Mouse (Mus musculus): ENCODE results near the gene Cfap298. TPM values are rescaled to one million over a fixed set of nuclear protein-coding genes. Genes with fewer than 3 reads are reported as not detected.

Cfap298 gene
- polyA plus RNA-seq, 1 experiment from 2014 or later, result 44.0 TPM

DNA sequence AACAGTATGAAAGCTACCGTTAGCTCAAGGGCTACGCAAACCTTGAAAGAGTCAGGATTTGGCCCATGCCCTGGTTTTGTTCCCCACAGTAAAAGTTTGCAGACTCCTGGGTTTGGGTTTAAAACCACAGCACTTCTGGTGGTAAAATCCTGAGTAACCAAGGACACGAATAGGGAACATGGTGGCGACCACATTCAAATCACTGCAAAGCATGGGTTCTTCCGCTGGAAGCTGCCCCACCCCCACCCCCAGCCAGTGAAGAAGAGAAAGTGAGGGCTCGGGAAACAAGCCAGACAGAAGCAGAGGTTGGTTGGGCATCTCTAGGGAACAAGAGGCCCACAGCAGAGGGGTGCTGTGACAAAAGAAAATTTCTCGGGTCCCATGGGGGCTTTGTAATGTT, 27.7 kb downstream of the Cfap298 start:
- ATAC-seq, result no peak

DNA sequence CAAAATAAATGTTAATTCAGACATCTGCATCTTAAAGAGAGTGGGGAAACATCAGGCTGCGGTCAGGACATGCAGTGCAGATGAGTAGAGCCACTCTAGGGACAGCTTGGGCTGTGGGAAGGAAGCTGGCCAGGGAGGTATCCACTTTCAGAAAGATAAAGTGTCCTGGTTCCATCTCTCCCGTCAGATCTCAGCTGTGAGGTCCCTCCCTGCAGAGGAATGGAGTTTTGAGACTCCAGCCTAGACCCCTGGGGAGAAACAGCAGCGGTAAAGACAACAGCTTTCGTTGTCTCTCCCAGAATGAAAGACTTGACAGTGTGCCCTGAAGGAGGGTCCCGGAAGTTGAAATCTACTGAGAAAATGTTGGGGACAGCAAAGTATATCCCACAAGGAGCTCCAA, 31.6 kb downstream of the Cfap298 start:
- no peaks in the 10 kb centered on the region for H3K36me3 ChIP-seq
- H3K9ac ChIP-seq, result no peak overlapping the region
- no peak overlapping the region for H3K27ac ChIP-seq
- peaks cover 38% of the 10 kb centered on the region for H3K27me3 ChIP-seq (replicated peaks)
- no peaks in the 10 kb centered on the region for H3K4me1 ChIP-seq
- 41% methylated on average over 5 of the region's 5 CpGs for WGBS (ENCODE audit: insufficient replicate concordance)
- ATAC-seq, result no peak
- H3K4me2 ChIP-seq, result no peak overlapping the region
- no peak overlapping the region for H3K4me3 ChIP-seq
- H3K9me3 ChIP-seq (replicated peaks), result no peaks in the 10 kb centered on the region

More for the DNA sequence above, 27.7 kb downstream of the Cfap298 start:
- no peaks in the 10 kb centered on the region for H3K36me3 ChIP-seq
- H3K27me3 ChIP-seq (replicated peaks), result peaks cover 54% of the 10 kb centered on the region
- no peak overlapping the region for H3K4me2 ChIP-seq
- no peaks in the 10 kb centered on the region for H3K4me1 ChIP-seq
- no peak overlapping the region for H3K27ac ChIP-seq
- no peak overlapping the region for H3K4me3 ChIP-seq
- WGBS (ENCODE audit: insufficient replicate concordance), result 41% methylated on average over 7 of the region's 7 CpGs
- no peak overlapping the region for H3K9ac ChIP-seq
- H3K9me3 ChIP-seq (replicated peaks), result no peaks in the 10 kb centered on the region

DNA sequence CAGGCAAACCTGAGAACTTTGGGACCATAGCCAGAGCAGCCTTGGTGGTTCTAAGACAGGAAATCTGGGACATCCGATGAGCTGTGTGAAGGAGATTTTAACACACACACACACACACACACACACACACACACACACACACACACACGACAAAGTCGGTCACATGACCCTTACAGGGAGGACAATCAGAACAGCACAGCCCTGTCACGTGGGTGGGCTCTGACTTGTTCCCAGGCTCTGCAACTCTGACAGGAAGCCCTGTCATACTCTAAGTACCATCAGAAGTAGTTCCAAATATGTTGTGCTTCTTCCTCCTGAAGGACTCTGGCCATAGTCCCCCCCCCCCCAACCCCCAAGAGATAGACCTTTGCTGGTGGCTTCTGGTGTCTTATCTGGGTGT, 33.5 kb downstream of the Cfap298 start:
- Histone ChIP-seq H3K4me2 (no peak overlapping the region), H3K9me3 (replicated peaks) (no peaks in the 10 kb centered on the region), H3K4me3 (no peak overlapping the region), H3K36me3 (no peaks in the 10 kb centered on the region), H3K9ac (no peak overlapping the region), H3K4me1 (no peaks in the 10 kb centered on the region), H3K27me3 (replicated peaks) (peaks cover 30% of the 10 kb centered on the region), H3K27ac (no peak overlapping the region)
- ATAC-seq, result no peak
- 49% methylated on average over 3 of the region's 4 CpGs for WGBS (ENCODE audit: insufficient replicate concordance)

DNA sequence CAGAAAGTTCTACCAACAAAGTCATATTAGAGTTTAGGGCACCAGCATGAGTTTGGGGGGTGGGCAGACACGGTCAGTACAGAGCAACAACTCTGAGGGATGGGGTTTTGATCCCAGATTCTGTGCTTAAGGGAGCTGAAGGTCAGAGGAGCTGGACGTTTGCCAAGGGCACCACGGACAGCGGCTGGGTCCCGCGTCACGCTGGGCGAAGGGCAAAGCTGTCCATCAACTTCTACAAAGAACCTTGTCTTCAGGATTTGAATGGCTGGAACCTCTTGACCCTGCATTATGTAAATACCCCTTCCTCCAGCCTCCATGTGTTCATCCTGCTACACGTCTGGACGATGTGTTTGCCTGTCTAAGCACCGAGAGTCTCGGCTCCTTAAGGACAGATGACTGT, 35.4 kb downstream of the Cfap298 start:
- Histone ChIP-seq H3K4me1 (no peaks in the 10 kb centered on the region), H3K4me2 (no peak overlapping the region), H3K9ac (no peak overlapping the region), H3K27me3 (replicated peaks) (peaks cover 20% of the 10 kb centered on the region), H3K4me3 (no peak overlapping the region), H3K36me3 (no peaks in the 10 kb centered on the region), H3K9me3 (replicated peaks) (no peaks in the 10 kb centered on the region), H3K27ac (no peak overlapping the region)
- WGBS (ENCODE audit: insufficient replicate concordance), result 67% methylated on average over 12 of the region's 12 CpGs
- no peak for ATAC-seq

DNA sequence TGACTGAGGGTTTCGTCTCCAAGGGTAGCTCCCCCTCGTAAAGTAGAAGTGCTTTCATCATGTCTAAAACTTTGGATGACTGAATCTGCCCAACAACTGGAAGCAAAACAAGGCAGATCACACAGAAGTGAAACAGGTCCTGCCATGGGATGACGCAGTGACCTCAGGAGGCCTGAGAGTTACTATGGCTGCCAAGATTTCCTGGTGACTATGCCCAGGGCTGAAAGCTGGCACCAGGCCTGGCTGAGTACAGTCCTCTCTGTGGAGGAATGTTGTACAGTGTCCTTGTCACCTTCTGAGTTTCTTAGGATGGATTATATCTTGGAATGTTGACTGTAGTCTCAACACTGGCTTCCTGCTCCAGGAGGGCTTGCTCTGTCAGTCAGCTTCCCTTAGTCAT, 37.3 kb downstream of the Cfap298 start:
- Histone ChIP-seq H3K9ac (no peak overlapping the region), H3K27ac (no peak overlapping the region), H3K36me3 (no peaks in the 10 kb centered on the region), H3K4me2 (no peak overlapping the region), H3K4me3 (no peak overlapping the region), H3K27me3 (replicated peaks) (peaks cover 15% of the 10 kb centered on the region; the same call in 1 of the 2 replicates), H3K9me3 (replicated peaks) (no peaks in the 10 kb centered on the region), H3K4me1 (no peaks in the 10 kb centered on the region)
- ATAC-seq, result no peak
- WGBS (ENCODE audit: insufficient replicate concordance), result 75% methylated on average over 3 of the region's 3 CpGs

DNA sequence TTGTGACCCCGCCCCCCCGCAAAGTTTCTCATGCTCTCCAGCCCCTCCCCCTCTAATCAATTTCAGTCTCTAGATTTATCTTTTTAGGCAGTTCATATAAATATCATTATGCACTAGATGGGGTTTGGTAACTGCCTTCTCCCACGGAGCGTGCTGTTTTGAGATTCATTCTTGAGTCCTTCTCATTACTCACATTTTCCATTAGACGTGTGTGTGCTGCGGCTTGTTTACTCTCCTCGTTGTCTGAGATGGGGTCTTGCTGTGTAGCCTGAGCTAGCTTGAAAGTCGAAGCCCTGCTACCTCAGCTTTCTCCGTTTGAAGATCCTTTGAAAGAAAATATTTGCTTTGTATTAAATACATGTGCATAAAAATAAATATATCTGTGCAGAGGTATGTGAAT, 41.1 kb downstream of the Cfap298 start:
- Histone ChIP-seq H3K36me3 (no peaks in the 10 kb centered on the region), H3K27ac (no peak overlapping the region), H3K4me2 (no peak overlapping the region), H3K4me1 (no peaks in the 10 kb centered on the region), H3K4me3 (no peak overlapping the region), H3K9me3 (replicated peaks) (no peaks in the 10 kb centered on the region), H3K27me3 (replicated peaks) (peaks cover 17% of the 10 kb centered on the region; the same call in 1 of the 2 replicates), H3K9ac (no peak overlapping the region)
- ATAC-seq, result no peak
- WGBS (ENCODE audit: insufficient replicate concordance), result 47% methylated on average over 9 of the region's 9 CpGs

DNA sequence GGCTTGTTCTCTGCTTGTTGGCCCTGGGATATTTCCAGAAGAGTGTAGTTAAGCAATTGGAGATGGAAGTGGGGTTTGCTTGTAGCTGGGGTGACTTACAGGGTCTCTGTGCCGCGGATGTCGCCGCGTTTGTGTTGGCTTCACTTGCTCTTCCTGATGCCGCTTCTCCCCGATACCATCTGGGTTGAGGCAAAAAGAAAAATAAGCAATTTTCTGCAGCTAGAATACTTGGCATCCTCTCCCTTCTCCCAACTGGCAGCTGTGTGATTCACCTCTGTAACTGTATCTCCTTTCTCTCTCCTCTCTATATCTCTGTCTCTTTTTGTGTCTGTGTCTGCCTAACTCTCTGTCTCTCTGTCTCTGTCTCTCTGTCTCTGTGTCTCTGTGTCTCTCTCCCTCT, 41.9 kb downstream of the Cfap298 start:
- Histone ChIP-seq H3K4me2 (no peak overlapping the region), H3K4me3 (no peak overlapping the region), H3K36me3 (no peaks in the 10 kb centered on the region), H3K27ac (no peak overlapping the region), H3K9me3 (replicated peaks) (peaks cover under 1% of the 10 kb centered on the region), H3K4me1 (no peaks in the 10 kb centered on the region), H3K27me3 (replicated peaks) (peaks cover 17% of the 10 kb centered on the region; the same call in 1 of the 2 replicates), H3K9ac (no peak overlapping the region)
- WGBS (ENCODE audit: insufficient replicate concordance), result 69% methylated on average over 7 of the region's 7 CpGs
- ATAC-seq, result no peak

DNA sequence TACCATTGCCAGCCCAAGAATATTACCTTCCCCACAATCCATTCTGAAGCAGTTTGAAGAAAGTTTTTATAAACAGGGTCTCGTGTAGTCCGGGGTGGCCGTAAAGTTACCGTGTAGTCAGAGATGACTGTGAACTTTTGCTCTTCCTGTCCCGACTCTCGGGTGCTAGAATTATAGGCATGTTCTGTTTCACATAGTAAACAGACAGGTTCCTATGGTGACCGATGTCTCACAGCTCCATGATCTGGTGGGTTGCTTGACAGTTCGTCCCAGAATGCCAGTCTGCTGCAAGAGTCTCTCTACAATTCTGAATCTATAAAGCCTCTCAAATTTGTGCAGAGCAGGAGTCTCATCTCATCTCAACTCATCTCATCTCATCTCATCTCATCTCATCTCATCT, 42.8 kb downstream of the Cfap298 start:
- Histone ChIP-seq H3K4me2 (no peak overlapping the region), H3K27me3 (replicated peaks) (peaks cover 17% of the 10 kb centered on the region; the same call in 1 of the 2 replicates), H3K9me3 (replicated peaks) (peaks cover 5% of the 10 kb centered on the region), H3K36me3 (no peaks in the 10 kb centered on the region), H3K9ac (no peak overlapping the region), H3K27ac (no peak overlapping the region), H3K4me3 (no peak overlapping the region), H3K4me1 (no peaks in the 10 kb centered on the region)
- 55% methylated on average over 8 of the region's 8 CpGs for WGBS (ENCODE audit: insufficient replicate concordance)
- ATAC-seq, result no peak

DNA sequence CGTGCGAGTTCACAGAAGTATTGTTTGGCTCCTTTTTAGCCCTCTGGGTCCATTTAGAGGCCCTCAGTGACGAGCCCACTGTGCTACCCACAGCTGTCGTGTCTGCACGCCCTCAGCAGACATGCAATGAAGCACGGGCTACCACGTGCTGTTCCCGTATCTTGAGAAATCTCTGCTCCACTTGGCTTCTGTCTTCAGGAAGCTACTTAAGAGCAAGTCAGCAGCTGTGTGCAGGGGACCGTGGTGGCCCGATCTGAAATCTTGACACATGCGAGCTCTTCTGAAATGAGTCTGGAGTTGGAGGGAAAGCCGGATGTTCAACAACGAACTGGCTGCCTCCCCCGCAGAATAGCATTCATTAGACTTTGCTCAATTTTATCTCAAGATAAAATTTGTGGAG, 43.3 kb downstream of the Cfap298 start:
- no peak overlapping the region for H3K9ac ChIP-seq
- ATAC-seq, result no peak

DNA sequence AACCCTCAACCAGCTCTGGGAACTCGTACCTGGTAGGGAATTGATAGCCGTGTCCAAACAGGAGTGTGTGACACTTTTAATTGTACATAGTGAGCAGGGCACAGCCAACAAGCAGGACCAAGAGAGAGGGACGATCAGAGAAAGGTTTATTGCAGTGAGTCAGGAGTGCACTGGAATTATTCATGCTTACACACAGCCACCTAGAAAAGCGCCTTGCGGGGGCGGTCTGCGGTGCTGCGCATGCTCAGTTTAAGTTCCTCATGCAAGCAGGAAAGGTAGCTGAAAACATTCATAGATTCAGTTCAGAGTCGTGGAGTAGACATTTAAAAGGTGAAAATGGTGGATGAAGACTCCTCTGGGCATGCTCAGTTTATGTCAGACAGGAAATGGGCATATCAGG, 44.2 kb downstream of the Cfap298 start:
- Histone ChIP-seq H3K27ac (no peak overlapping the region), H3K4me1 (no peaks in the 10 kb centered on the region; the same call in 1 of the 2 replicates), H3K4me2 (no peak overlapping the region), H3K27me3 (replicated peaks) (peaks cover 17% of the 10 kb centered on the region; the same call in 1 of the 2 replicates), H3K9ac (no peak overlapping the region), H3K4me3 (no peak overlapping the region), H3K9me3 (replicated peaks) (peaks cover 5% of the 10 kb centered on the region), H3K36me3 (no peaks in the 10 kb centered on the region)
- ATAC-seq, result no peak
- 65% methylated on average over 9 of the region's 9 CpGs for WGBS (ENCODE audit: insufficient replicate concordance)

More for the DNA sequence above, 43.3 kb downstream of the Cfap298 start:
- Histone ChIP-seq H3K27me3 (replicated peaks) (peaks cover 17% of the 10 kb centered on the region; the same call in 1 of the 2 replicates), H3K27ac (no peak overlapping the region), H3K36me3 (no peaks in the 10 kb centered on the region), H3K4me2 (no peak overlapping the region), H3K4me3 (no peak overlapping the region), H3K4me1 (no peaks in the 10 kb centered on the region), H3K9me3 (replicated peaks) (peaks cover 5% of the 10 kb centered on the region)
- WGBS (ENCODE audit: insufficient replicate concordance), result 67% methylated on average over 14 of the region's 14 CpGs

DNA sequence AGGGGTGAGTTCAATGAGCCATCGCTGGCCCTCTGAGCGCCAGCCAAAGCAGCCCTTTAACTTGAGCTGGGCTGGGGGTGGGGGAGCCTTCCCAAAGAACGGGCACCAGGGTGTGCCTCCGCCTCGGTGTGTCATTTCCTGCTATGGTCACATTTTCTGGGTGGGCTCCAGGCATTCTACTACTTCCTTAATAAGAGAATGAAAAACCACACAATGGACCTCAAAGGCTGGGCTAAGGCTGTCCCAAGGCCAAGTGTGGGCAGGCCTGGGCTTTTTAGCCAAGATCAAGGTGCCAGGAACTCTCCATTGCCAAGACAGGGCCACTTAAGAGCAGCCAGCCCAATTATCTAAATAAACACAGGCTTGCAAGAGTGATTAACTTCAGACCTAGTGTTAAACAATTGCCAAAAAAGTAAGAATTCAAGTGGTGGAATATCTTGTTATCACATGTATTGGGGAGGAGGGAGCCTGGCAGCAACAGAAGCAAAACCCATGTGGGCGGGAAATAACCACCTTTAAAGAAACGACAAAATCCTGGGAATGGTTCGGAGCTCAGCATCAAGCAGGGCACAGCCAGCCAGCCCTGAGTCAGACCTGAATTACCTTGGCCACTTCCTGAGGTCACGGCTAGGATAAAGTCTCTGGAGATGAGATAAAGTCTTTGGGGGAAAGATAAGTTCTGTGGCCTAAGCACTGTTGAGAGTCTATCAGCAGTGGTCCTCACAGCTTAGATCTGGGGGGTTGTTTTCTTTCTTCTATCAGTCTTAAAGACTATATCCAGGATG, 48.9 kb downstream of the Cfap298 start:
- no peak overlapping the region for H3K9ac ChIP-seq
- WGBS (ENCODE audit: insufficient replicate concordance), result 26% methylated on average over 9 of the region's 9 CpGs
- ATAC-seq, result no peak
- H3K4me3 ChIP-seq, result no peak overlapping the region
- no peak overlapping the region for H3K27ac ChIP-seq
- no peaks in the 10 kb centered on the region for H3K36me3 ChIP-seq
- H3K27me3 ChIP-seq (replicated peaks), result peaks cover 5% of the 10 kb centered on the region; the same call in 1 of the 2 replicates
- peaks cover 5% of the 10 kb centered on the region for H3K9me3 ChIP-seq (replicated peaks)
- H3K4me2 ChIP-seq, result no peak overlapping the region
- H3K4me1 ChIP-seq, result no peaks in the 10 kb centered on the region; the same call in 1 of the 2 replicates

DNA sequence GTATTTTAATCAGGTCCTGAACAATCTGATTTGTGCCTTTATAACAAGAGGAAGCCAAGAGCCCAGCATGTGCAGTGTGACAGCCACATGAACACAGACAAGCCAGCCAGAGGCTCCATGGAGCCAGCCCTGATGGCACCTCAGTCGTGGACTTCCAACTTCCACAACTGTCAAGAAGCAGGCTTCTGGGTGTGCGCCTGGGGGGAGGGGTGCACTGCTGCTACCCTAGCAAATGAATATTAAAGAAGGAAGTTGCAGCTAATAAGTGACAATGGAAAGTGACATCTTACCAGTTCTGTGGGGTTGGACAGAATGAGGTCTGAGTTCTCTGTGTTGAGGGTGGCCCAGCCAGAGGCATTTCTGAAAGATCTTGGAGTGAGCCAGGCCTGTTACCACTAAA, 49.6 kb downstream of the Cfap298 start:
- Histone ChIP-seq H3K4me1 (no peaks in the 10 kb centered on the region; the same call in 1 of the 2 replicates), H3K9ac (no peak overlapping the region), H3K36me3 (no peaks in the 10 kb centered on the region), H3K27ac (no peak overlapping the region), H3K4me3 (no peak overlapping the region), H3K4me2 (no peak overlapping the region), H3K9me3 (replicated peaks) (peaks cover 5% of the 10 kb centered on the region), H3K27me3 (replicated peaks) (peaks cover 5% of the 10 kb centered on the region; the same call in 1 of the 2 replicates)
- WGBS (ENCODE audit: insufficient replicate concordance), result 34% methylated on average over 2 of the region's 2 CpGs
- no peak for ATAC-seq
